Mouse (Mus musculus): ENCODE data around the gene Sms. TPM values are rescaled to one million over a fixed set of nuclear protein-coding genes. Genes with fewer than 3 reads are reported as not detected.

Gene Sms
- 31.5 and 35.1 TPM in 2 replicates for polyA plus RNA-seq (2015; fragmentation: Nextera tagmentation; extraction: Ambion mirVana)

GRCm38 (mm10) chrX:157491944-157492726 lies at the start of gene Sms:
Gene Sms (minus strand): TSS chrX:157492287.
- WGBS (ENCODE audit: insufficient replicate concordance), result 10% methylated on average over 45 of the region's 45 CpGs
- peak within 1 kb of the TSS; percentile 59 for H3K27ac ChIP-seq
- ATAC-seq (ENCODE audit: low read depth) (peak; percentile 92), DNase-seq (peak; percentile 49)
- no peaks in the 10 kb centered on the region for H3K27me3 ChIP-seq
- peak within 1 kb of the TSS; percentile 84 for H3K4me2 ChIP-seq
- no peaks in the 10 kb centered on the region for H3K36me3 ChIP-seq
- no peaks in the 10 kb centered on the region for H3K9me3 ChIP-seq (replicated peaks)
- peak within 1 kb of the TSS; percentile 69 for H3K4me3 ChIP-seq (replicated peaks)
- H3K4me1 ChIP-seq (replicated peaks), result peaks cover 11% of the 10 kb centered on the region
- peak within 1 kb of the TSS; percentile 76 for H3K9ac ChIP-seq

GRCm38 (mm10) chrX:157506400-157506799 lies 14.3 kb upstream of the Sms start:
- no peaks in the 10 kb centered on the region for H3K27me3 ChIP-seq
- H3K9ac ChIP-seq, result no peak overlapping the region
- no peaks in the 10 kb centered on the region for H3K4me1 ChIP-seq (replicated peaks)
- 46% methylated on average over 5 of the region's 5 CpGs for WGBS (ENCODE audit: insufficient replicate concordance)
- H3K4me3 ChIP-seq (replicated peaks), result no peak overlapping the region
- H3K36me3 ChIP-seq, result no peaks in the 10 kb centered on the region
- no peaks in the 10 kb centered on the region for H3K9me3 ChIP-seq (replicated peaks)
- ATAC-seq (ENCODE audit: low read depth) (no peak), DNase-seq (no peak)
- H3K27ac ChIP-seq, result no peak overlapping the region
- no peak overlapping the region for H3K4me2 ChIP-seq

DNA sequence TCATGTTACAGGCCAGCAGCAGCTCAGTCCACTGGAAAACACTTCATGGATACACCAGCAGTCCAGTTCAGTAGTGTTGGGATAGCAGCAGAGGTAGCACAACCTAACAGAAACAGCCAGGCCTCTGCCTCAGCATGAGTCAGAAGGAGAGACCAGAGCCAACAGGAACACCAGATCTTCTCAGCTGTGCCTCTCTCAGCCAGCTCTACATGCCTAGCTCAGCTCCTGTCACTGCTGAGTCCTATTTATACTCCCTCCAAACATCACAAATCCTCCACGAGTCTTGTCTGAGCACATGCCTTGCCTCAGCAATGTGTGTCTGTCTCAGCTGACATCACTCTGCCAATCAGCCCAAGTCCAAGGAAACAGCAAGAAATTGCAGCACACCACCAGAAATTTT lies 12.4 kb upstream of the Sms start:
- ATAC-seq (ENCODE audit: low read depth), result no peak

DNA sequence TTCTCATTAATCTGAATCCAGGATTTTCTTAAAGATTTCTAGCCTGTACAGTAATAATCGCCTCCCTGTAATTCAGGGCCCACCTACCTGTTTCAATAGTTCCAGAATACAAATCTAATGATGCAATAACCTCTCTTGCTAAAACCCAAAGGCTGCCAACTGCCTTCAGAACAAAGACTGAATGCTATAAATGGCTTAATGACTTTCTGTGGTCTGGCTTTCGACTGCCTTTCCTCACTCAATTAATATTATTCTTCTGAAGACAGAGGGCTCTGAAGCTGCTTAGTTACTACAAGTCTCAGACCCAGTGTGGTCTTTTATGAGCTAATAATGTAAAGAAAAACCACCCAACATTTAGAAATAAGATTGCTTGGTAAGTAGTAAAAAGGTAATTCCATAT lies 9.8 kb upstream of the Sms start:
- H3K27ac ChIP-seq, result no peak overlapping the region

More for the DNA sequence above, 12.4 kb upstream of the Sms start:
- no peak overlapping the region for H3K4me2 ChIP-seq
- no peak overlapping the region for H3K27ac ChIP-seq
- no peak for DNase-seq
- no peaks in the 10 kb centered on the region for H3K9me3 ChIP-seq (replicated peaks)
- WGBS (ENCODE audit: insufficient replicate concordance), result 48% methylated on average over 1 of the region's 1 CpGs
- H3K27me3 ChIP-seq, result no peaks in the 10 kb centered on the region
- H3K36me3 ChIP-seq, result no peaks in the 10 kb centered on the region
- H3K4me3 ChIP-seq (replicated peaks), result no peak overlapping the region
- no peak overlapping the region for H3K9ac ChIP-seq
- no peaks in the 10 kb centered on the region for H3K4me1 ChIP-seq (replicated peaks)

DNA sequence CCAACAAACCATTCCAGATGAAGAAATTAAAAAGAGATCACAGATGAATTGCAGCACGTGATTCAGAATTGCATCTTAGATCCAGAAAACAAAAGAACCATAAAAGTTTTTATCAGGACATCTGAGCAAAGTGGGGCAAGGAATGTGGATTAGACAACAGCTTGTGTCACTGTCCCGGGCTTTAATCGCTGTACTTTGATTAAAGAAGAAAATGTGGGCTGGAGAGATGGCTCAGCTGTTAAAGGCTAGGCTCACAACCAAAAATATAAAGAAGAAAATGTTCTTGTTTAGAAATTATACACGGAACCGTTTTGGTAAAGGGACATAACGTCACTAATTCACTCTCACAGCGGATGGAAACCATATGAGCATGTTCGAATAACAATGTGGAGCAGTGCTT lies 7.9 kb upstream of the Sms start:
- 64% methylated on average over 8 of the region's 8 CpGs for WGBS (ENCODE audit: insufficient replicate concordance)
- H3K27me3 ChIP-seq, result no peaks in the 10 kb centered on the region
- no peaks in the 10 kb centered on the region for H3K9me3 ChIP-seq (replicated peaks)
- DNase-seq (no peak), ATAC-seq (ENCODE audit: low read depth) (no peak)
- no peak overlapping the region for H3K9ac ChIP-seq
- no peaks in the 10 kb centered on the region for H3K36me3 ChIP-seq
- H3K27ac ChIP-seq, result no peak overlapping the region
- no peaks in the 10 kb centered on the region for H3K4me1 ChIP-seq (replicated peaks)
- H3K4me3 ChIP-seq (replicated peaks), result no peak overlapping the region
- no peak overlapping the region for H3K4me2 ChIP-seq

More for the DNA sequence above, 9.8 kb upstream of the Sms start:
- H3K4me2 ChIP-seq, result no peak overlapping the region
- WGBS (ENCODE audit: insufficient replicate concordance), result 47% methylated on average over 2 of the region's 2 CpGs
- no peaks in the 10 kb centered on the region for H3K4me1 ChIP-seq (replicated peaks)
- H3K4me3 ChIP-seq (replicated peaks), result no peak overlapping the region
- DNase-seq (no peak), ATAC-seq (ENCODE audit: low read depth) (no peak)
- no peaks in the 10 kb centered on the region for H3K27me3 ChIP-seq
- H3K9ac ChIP-seq, result no peak overlapping the region
- no peaks in the 10 kb centered on the region for H3K36me3 ChIP-seq
- no peaks in the 10 kb centered on the region for H3K9me3 ChIP-seq (replicated peaks)

DNA sequence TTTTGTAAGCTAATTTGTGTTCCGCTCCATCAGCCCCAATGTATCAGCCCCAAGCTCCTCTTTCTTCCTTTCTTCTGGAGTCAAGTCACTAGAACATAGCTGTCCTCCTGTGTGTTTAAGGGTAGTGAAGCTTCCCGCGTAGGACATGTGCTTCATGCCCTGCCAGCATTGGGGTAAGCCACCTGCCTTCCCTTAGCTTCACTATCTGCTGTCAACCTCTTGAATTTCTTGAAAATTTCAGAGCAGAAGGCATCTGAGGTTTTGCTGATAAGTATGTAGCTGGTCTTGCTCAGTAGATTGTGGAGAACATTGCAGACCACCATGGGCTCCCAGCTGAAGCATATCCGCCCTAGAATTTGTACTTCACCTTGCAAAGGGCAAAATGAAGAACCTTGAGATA lies 1.1 kb upstream of the Sms start:
- Histone ChIP-seq H3K4me3 (replicated peaks) (no peak overlapping the region), H3K36me3 (no peaks in the 10 kb centered on the region), H3K9ac (no peak overlapping the region), H3K27ac (no peak overlapping the region), H3K9me3 (replicated peaks) (no peaks in the 10 kb centered on the region), H3K4me2 (no peak overlapping the region), H3K27me3 (no peaks in the 10 kb centered on the region), H3K4me1 (replicated peaks) (peaks cover 11% of the 10 kb centered on the region)
- peak; percentile 8; the same call in 1 of the 2 replicates for ATAC-seq (ENCODE audit: low read depth)
- no peak for DNase-seq
- 53% methylated on average over 4 of the region's 4 CpGs for WGBS (ENCODE audit: insufficient replicate concordance)

- Histone ChIP-seq H3K9ac (peak overlapping the region; percentile 76), H3K27ac (peak overlapping the region; percentile 59), H3K27me3 (no peaks in the 10 kb centered on the region), H3K36me3 (no peaks in the 10 kb centered on the region), H3K4me2 (peak overlapping the region; percentile 84), H3K4me1 (replicated peaks) (peaks cover 11% of the 10 kb centered on the region), H3K4me3 (replicated peaks) (peak overlapping the region; percentile 69), H3K9me3 (replicated peaks) (no peaks in the 10 kb centered on the region)
- ATAC-seq (ENCODE audit: low read depth), result peak; percentile 49
- peak; percentile 4 for DNase-seq
- 13% methylated on average over 38 of the region's 104 CpGs for WGBS (ENCODE audit: insufficient replicate concordance)
Observed at GRCm38 (mm10) chrX:157491145-157491935, 747 bp downstream of the Sms start.

- Histone ChIP-seq H3K27me3 (no peaks in the 10 kb centered on the region), H3K4me2 (peak overlapping the region; percentile 84), H3K9me3 (replicated peaks) (no peaks in the 10 kb centered on the region), H3K36me3 (no peaks in the 10 kb centered on the region), H3K27ac (no peak overlapping the region), H3K4me3 (replicated peaks) (peak overlapping the region; percentile 69), H3K4me1 (replicated peaks) (peaks cover 11% of the 10 kb centered on the region), H3K9ac (peak overlapping the region; percentile 76)
- 5% methylated on average over 12 of the region's 12 CpGs for WGBS (ENCODE audit: insufficient replicate concordance)
- ATAC-seq (ENCODE audit: low read depth) (no peak), DNase-seq (no peak)
Observed at GRCm38 (mm10) chrX:157490769-157491144, 1.3 kb downstream of the Sms start.

- 13% methylated on average over 9 of the region's 9 CpGs for WGBS (ENCODE audit: insufficient replicate concordance)
- H3K4me1 ChIP-seq (replicated peaks), result peaks cover 11% of the 10 kb centered on the region
- DNase-seq, result no peak
Observed at GRCm38 (mm10) chrX:157489871-157490721, 2.0 kb downstream of the Sms start.

GRCm38 (mm10) chrX:157488831-157489230 lies 3.3 kb downstream of the Sms start:
- DNase-seq (no peak), ATAC-seq (ENCODE audit: low read depth) (no peak)
- Histone ChIP-seq H3K4me3 (replicated peaks) (no peak overlapping the region), H3K27me3 (no peaks in the 10 kb centered on the region), H3K36me3 (no peaks in the 10 kb centered on the region), H3K9me3 (replicated peaks) (no peaks in the 10 kb centered on the region), H3K4me2 (no peak overlapping the region), H3K9ac (no peak overlapping the region), H3K4me1 (replicated peaks) (peaks cover 11% of the 10 kb centered on the region), H3K27ac (no peak overlapping the region)
- whole genome bisulfite sequencing (ENCODE audit: insufficient replicate concordance), result 66% methylated on average over 3 of the region's 3 CpGs

More at GRCm38 (mm10) chrX:157489871-157490721, 2.0 kb downstream of the Sms start:
- Histone ChIP-seq H3K9ac (peak overlapping the region; percentile 76; the same call in 1 of the 2 replicates), H3K4me3 (replicated peaks) (peak overlapping the region; percentile 69), H3K4me2 (peak overlapping the region; percentile 84), H3K27ac (no peak overlapping the region), H3K9me3 (replicated peaks) (no peaks in the 10 kb centered on the region), H3K27me3 (no peaks in the 10 kb centered on the region), H3K36me3 (no peaks in the 10 kb centered on the region)
- no peak for ATAC-seq (ENCODE audit: low read depth)

DNA sequence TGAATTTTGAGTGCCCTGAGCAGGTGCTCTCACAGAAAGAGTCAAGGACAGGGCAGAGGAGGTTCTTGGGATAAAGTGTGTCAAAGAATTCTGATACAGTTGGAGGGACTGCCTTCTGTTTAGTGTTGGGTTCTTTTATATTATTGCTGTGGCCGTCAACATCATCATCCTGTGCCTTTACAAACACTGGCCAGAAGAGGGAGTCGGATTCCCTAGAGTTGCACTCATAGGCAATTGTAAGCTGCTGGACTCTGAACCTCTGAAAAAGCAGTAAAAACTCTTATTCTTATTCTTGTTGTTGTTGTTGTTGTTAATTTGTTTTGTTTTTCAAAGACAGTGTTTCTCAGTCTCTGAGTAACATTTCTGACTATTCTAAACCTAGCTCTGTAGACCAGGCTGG lies 5.3 kb downstream of the Sms start:
- DNase-seq, result no peak
- H3K27me3 ChIP-seq, result no peaks in the 10 kb centered on the region

More for the DNA sequence above, 5.3 kb downstream of the Sms start:
- H3K4me3 ChIP-seq (replicated peaks), result no peak overlapping the region
- no peak for ATAC-seq (ENCODE audit: low read depth)
- no peak overlapping the region for H3K27ac ChIP-seq
- H3K4me2 ChIP-seq, result no peak overlapping the region
- WGBS (ENCODE audit: insufficient replicate concordance), result 29% methylated on average over 2 of the region's 2 CpGs
- no peak overlapping the region for H3K9ac ChIP-seq
- H3K4me1 ChIP-seq (replicated peaks), result 0 out of 2 replicates have a peak, but pooled peaks cover 5% of the 10 kb centered on the region
- H3K9me3 ChIP-seq (replicated peaks), result no peaks in the 10 kb centered on the region
- no peaks in the 10 kb centered on the region for H3K36me3 ChIP-seq
